In genomic region chr1:187454431-187454830, GRCm38 (mm10) we compare ENCODE assay signal across 9 mouse cellular contexts.
DNase-seq lines count a peak whose midpoint lies in the region; ATAC-seq and TF ChIP-seq lines count a peak whose summit lies in the region.
"Had no signal": no experiment of that assay in that cellular context is flagged by ENCODE, and none has a peak within 500 bp of the region (broad histone marks: within the 10 kb centered on the region; RNA-seq: fewer than 3 reads in every experiment).

No protein-coding gene starts in this region.

- H3K27ac ChIP-seq in left cerebral cortex, adult 2 months: no peak overlapping the region
- H3K27ac ChIP-seq in kidney, postnatal 0 days: no peak overlapping the region

- no peaks in the 10 kb centered on the region for H3K36me3 ChIP-seq in kidney, postnatal 0 days (ENCODE audit: insufficient read depth, low read length)

- no peaks in the 10 kb centered on the region for H3K9me3 ChIP-seq in kidney, postnatal 0 days (replicated peaks; ENCODE audit: low read length)

- H3K27me3 ChIP-seq in kidney, postnatal 0 days (ENCODE audit: insufficient read depth, low read length): no peaks in the 10 kb centered on the region

- no peak overlapping the region for H3K4me3 ChIP-seq in left cerebral cortex, adult 2 months
- no peak overlapping the region for H3K4me3 ChIP-seq in kidney, postnatal 0 days (replicated peaks; ENCODE audit: low read depth, low read length)
- H3K4me3 ChIP-seq: erythroblast, embryonic 14.5 days had no signal

- 59% methylated on average over 5 of the region's 5 CpGs for WGBS in kidney, postnatal 0 days

- no peak overlapping the region for H3K9ac ChIP-seq in kidney, postnatal 0 days (ENCODE audit: low read depth, low read length)

- no peaks in the 10 kb centered on the region for H3K4me1 ChIP-seq in kidney, postnatal 0 days (replicated peaks; ENCODE audit: insufficient read depth, low read length)

- no peak overlapping the region for H3K4me2 ChIP-seq in kidney, postnatal 0 days (ENCODE audit: low read length)

- ATAC-seq in kidney, postnatal 0 days (replicated peaks; ENCODE audit: low FRiP score, low read depth): no peak

- DNase-seq in embryo, embryonic 10 days (ENCODE audit: low spot score): peak; percentile 70
- no peak for DNase-seq in embryo, embryonic 9.5 days (ENCODE audit: extremely low spot score)
- no peak for DNase-seq in left cerebral cortex, adult 2 months (ENCODE audit: extremely low spot score in 1 of 2, low spot score in 2 of 2)
- no peak for DNase-seq in left cerebral cortex, adult 11 months (ENCODE audit: low spot score)
- peak; percentile 57 for DNase-seq in ES-CJ7 (ENCODE audit: low read depth, low spot score)
- peak; percentile 16 for DNase-seq in kidney, postnatal 0 days (ENCODE audit: low spot score)
- no peak for DNase-seq in cerebellum, adult 9-11 months
- no peak for DNase-seq in ovary, postnatal 36 days (ENCODE audit: low spot score)

- intact Hi-C loops in left cerebral cortex, adult 2 months (cut with DNase I): loop anchor here (10.0 kb wide), 1 partner anchor 1180 kb away; no protein-coding TSS in a partner anchor

- peak; percentile 41 for TF ChIP-seq CTCF in left cerebral cortex, adult 2 months (IDR thresholded peaks at IDR 0.05)
- TF ChIP-seq CTCF in kidney, postnatal 0 days (IDR thresholded peaks at IDR 0.05; ENCODE audit: low read depth): peak; percentile 62

Comparison
In these comparisons a context has a peak if more than half of its experiments do, and no peak if none do; other contexts are left out.
1. DNase-seq: peak in embryo, embryonic 10 days (single experiment), ES-CJ7 (single experiment) and kidney, postnatal 0 days (single experiment); none in embryo, embryonic 9.5 days (single experiment), left cerebral cortex, adult 2 months (0 of 2), left cerebral cortex, adult 11 months (single experiment), cerebellum, adult 9-11 months (single experiment) and ovary, postnatal 36 days (single experiment).